Mouse (Mus musculus) kidney, adult 11 months (tissue): ENCODE data around the gene B4gat1.
"Not testable (repeated sequence)": the region's sequence is repeated elsewhere in the genome, so short reads cannot be mapped to it uniquely, and the experiment has no call there.

ENCODE experiments used
- DNase-seq: peaks from one replicate; pipeline ENCODE4 v3.0.0; 2022

B4gat1 gene

DNA sequence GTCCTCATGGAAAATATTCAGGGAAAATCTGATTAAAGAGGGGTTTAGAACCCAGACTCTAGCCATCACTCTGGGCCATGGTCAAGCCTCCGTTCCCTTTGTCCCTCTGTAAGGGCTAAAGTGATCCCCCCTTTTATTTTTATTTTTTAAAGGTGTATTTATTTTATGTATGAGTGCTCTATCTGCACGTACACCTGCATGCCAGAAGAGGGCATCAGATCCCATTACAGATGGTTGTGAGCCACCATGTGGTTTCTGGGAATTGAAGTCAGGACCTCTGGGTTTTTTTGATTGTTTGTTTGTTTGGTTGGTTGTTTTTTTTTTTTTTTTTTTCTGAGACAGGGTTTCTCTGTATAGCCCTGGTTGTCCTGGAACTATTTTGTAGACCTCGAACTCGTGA, 47.9 kb downstream of the B4gat1 start:
- DNase-seq = not testable (repeated sequence)

DNA sequence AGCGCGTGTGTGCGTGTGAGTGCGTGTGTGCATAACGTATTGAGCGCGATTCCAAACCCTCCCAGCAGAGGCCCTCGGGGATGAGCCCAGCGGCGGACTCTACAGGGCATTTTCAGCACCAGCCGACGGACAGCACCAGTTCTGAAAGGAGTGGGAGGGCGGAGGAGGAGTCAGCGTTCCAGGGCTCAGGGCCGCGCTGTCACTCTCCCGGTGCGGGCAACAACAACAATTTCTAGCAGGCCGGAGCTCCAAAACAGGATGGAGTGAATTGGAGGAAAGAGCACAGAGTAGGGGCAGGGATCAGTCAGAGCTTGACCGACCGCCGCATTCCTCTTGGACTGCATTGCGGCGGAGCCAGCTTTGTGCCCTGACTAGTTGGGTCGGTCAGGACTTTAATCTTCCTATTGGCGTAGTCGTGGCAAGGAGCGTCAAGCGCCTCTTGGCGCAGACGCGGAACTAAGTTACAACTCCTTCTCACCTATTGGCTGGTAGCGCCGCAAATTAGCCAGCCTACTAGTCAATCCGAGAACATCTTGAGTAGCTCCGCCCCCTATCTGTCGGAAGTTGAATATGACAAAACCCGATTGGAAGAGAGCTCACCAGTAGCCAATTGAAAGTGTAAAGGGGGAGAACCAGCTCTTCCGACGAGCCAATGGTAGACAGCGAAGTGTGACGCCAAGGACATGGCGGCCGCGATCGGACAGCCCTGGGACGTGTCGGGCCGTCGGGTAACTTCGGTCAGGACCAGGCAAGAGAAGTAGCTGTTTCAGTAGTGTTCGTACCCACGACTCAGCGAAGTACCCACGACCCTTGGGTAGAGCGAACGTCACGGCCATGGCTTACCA, 49.5 kb downstream of the B4gat1 start, which contains the start of gene Yif1a:
Gene Yif1a, plus strand, starts transcription at position 655 of the 845 bp plus-strand sequence.
- DNase-seq = peak; percentile 99

DNA sequence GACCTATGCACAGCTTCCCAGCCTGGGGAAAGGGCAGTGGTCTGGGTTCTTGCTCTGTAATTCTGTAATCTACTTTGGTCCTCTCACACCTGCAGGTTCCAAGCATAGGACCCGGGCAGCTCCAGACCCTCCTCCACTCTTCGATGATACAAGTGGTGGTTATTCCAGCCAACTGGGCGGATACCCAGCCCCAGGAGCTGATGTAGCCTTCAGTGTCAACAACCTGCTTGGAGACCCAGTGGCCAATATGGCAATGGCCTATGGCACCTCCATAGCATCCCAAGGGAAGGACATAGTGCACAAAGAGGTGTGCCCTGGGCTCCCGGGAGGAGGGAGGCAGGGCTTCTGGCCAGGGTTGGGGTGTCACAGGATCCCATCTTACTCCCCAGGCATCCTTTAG, 50.7 kb downstream of the B4gat1 start:
- no peak for DNase-seq
